Mouse (Mus musculus) MEL (cell line): ENCODE results near the gene Cct2. TPM values are rescaled to one million over a fixed set of nuclear protein-coding genes. Genes with fewer than 3 reads are reported as not detected.

Experiments used
- DNase-seq: peaks from one replicate; pipeline ENCODE4 v3.0.0; 2011; ENCODE audit warnings: low read depth, low spot score
- H3K27ac ChIP-seq: 2 replicates; pipeline ENCODE4 v1.5.1; 2012; ENCODE audit warnings: low read depth, mild to moderate bottlenecking, control low read depth, low read length, moderate library complexity; ENCODE audit not compliant: control insufficient read depth
- H3K27me3 ChIP-seq, 2 experiments: fragments of 150-350 bp in 1 of 2; sonication (generic) in 1 of 2; 2 replicates each; pipeline ENCODE4 v1.6.1; 2012; ENCODE audit warnings: low read length in 2 of 2, mild to moderate bottlenecking in 2 of 2, improper control_type of control experiment in 1 of 2, moderate library complexity in 1 of 2; ENCODE audit not compliant: insufficient read depth in 2 of 2, control insufficient read depth in 1 of 2
- H3K36me3 ChIP-seq, 2 experiments: 2 replicates each; pipeline ENCODE4 v1.6.1; 2012 to 2014; ENCODE audit warnings: low read length in 2 of 2, improper control_type of control experiment in 1 of 2, inconsistent platforms in 1 of 2, mild to moderate bottlenecking in 1 of 2; ENCODE audit not compliant: insufficient read depth in 2 of 2, control insufficient read depth in 1 of 2
- H3K4me1 ChIP-seq, 2 experiments: fragments of 150-350 bp in 1 of 2; sonication (generic) in 1 of 2; 2 replicates each; pipeline ENCODE4 v1.6.1; 2012; ENCODE audit warnings: low read length in 2 of 2, improper control_type of control experiment in 1 of 2, mild to moderate bottlenecking in 1 of 2; ENCODE audit not compliant: insufficient read depth in 2 of 2, control insufficient read depth in 1 of 2
- H3K4me3 ChIP-seq, 2 experiments: fragments of 150-350 bp in 1 of 2; sonication (generic) in 1 of 2; 2 replicates each; pipeline ENCODE4 v1.5.1; 2012; ENCODE audit warnings: low read depth in 2 of 2, low read length in 2 of 2, mild to moderate bottlenecking in 2 of 2, moderate library complexity in 2 of 2, control low read depth in 1 of 2, improper control_type of control experiment in 1 of 2; ENCODE audit not compliant: control insufficient read depth in 1 of 2, insufficient read depth in 1 of 2
- H3K79me2 ChIP-seq: 2 replicates; pipeline ENCODE4 v1.6.1; 2012; ENCODE audit warnings: mild to moderate bottlenecking, low read length, moderate library complexity; ENCODE audit not compliant: control insufficient read depth, poor library complexity, insufficient read depth
- H3K9ac ChIP-seq: 2 replicates; pipeline ENCODE4 v1.6.1; 2012; ENCODE audit warnings: low read depth, mild to moderate bottlenecking, control low read depth, low read length, moderate library complexity; ENCODE audit not compliant: control insufficient read depth, poor library complexity, severe bottlenecking
- H3K9me3 ChIP-seq: fragments of 150-350 bp; sonication (generic); replicated peaks from 2 replicates; pipeline ENCODE4 v1.6.1; 2012; ENCODE audit warnings: mild to moderate bottlenecking, low read length, improper control_type of control experiment, moderate library complexity; ENCODE audit not compliant: insufficient read depth
- BHLHE40 ChIP-seq: IDR thresholded peaks from 2 replicates; pipeline ENCODE4 v1.6.1; 2012; ENCODE audit warnings: low read depth, mild to moderate bottlenecking, inconsistent platforms, low read length, improper control_type of control experiment, borderline replicate concordance
- ELF1 ChIP-seq: IDR thresholded peaks from 2 replicates; pipeline ENCODE4 v1.6.1; 2014; ENCODE audit warnings: low read depth, mild to moderate bottlenecking, inconsistent platforms, low read length, improper control_type of control experiment, moderate library complexity
- EP300 ChIP-seq, 2 experiments: IDR thresholded peaks; 2 replicates each; pipeline ENCODE4 v1.6.1; 2011; ENCODE audit warnings: improper control_type of control experiment in 2 of 2, low read length in 2 of 2, low read depth in 1 of 2, mild to moderate bottlenecking in 1 of 2
- ETS1 ChIP-seq: IDR thresholded peaks from 2 replicates; pipeline ENCODE4 v1.6.1; 2012; ENCODE audit warnings: low read depth, mild to moderate bottlenecking, inconsistent platforms, low read length, improper control_type of control experiment, moderate library complexity
- GATA1 ChIP-seq: IDR thresholded peaks from 2 replicates; pipeline ENCODE4 v1.6.1; 2011; ENCODE audit warnings: low read depth, low read length, improper control_type of control experiment
- JUND ChIP-seq: IDR thresholded peaks from 2 replicates; pipeline ENCODE4 v1.6.1; 2011; ENCODE audit warnings: low read depth, mild to moderate bottlenecking, improper control_type of control experiment, low read length
- KAT2A ChIP-seq: conservative IDR thresholded peaks from 2 replicates; pipeline ENCODE4 v1.6.1; 2012; ENCODE audit warnings: low read depth, low read length, improper control_type of control experiment, inconsistent platforms
- RCOR1 ChIP-seq: IDR thresholded peaks from 2 replicates; pipeline ENCODE4 v1.6.1; 2012; ENCODE audit warnings: low read depth, mild to moderate bottlenecking, inconsistent platforms, low read length, improper control_type of control experiment
- TAL1 ChIP-seq: IDR thresholded peaks from 2 replicates; pipeline ENCODE4 v1.6.1; 2012; ENCODE audit warnings: mild to moderate bottlenecking, inconsistent platforms, low read length, moderate library complexity, mixed read lengths
- TBP ChIP-seq: IDR thresholded peaks from 2 replicates; pipeline ENCODE4 v1.8.0; 2011; ENCODE audit warnings: low read depth, low read length, improper control_type of control experiment
- TCF12 ChIP-seq: IDR thresholded peaks from 2 replicates; pipeline ENCODE4 v1.6.1; 2014; ENCODE audit warnings: low read depth, mild to moderate bottlenecking, inconsistent platforms, low read length, improper control_type of control experiment, moderate library complexity
- UBTF ChIP-seq: IDR thresholded peaks from 2 replicates; pipeline ENCODE4 v1.6.1; 2012; ENCODE audit warnings: low read depth, mild to moderate bottlenecking, inconsistent platforms, low read length, improper control_type of control experiment, moderate library complexity, borderline replicate concordance; ENCODE audit not compliant: insufficient read depth
- ZC3H11A ChIP-seq: IDR thresholded peaks from 2 replicates; pipeline ENCODE4 v1.6.1; 2012; ENCODE audit warnings: low read depth, mild to moderate bottlenecking, inconsistent platforms, low read length, improper control_type of control experiment
- polyA plus RNA-seq, 2 experiments: library from polyadenylated mRNA; stranded (reverse) in 1 of 2; unstranded in 1 of 2; fragments of >175 nt in 1 of 2; fragments of >200 nt in 1 of 2; gene quantifications; 2 replicates each; pipeline versions ENCODE4 v1.2.1 to v1.2.4; 2012; ENCODE audit warnings: low replicate concordance in 2 of 2, low read depth in 1 of 2; ENCODE audit not compliant: insufficient read length in 2 of 2, insufficient read depth in 1 of 2, missing spikeins in 1 of 2
- total RNA-seq: library from RNA; depleted of rRNA; stranded (reverse); fragments of 300-350 nt; gene quantifications from 2 replicates; pipeline ENCODE4 v1.2.3, GENCODE M21; 2012

Cct2 gene
- total and polyA plus RNA-seq, 3 experiments = 543 to 879 TPM; not detected in 1

GRCm38 (mm10) chr10:117097116-117097698, 33.6 kb upstream of the Cct2 start:
- peaks cover 3% of the 10 kb centered on the region; the same call in 1 of the 2 replicates for H3K79me2 ChIP-seq

GRCm38 (mm10) chr10:117096096-117096495, 32.5 kb upstream of the Cct2 start:
- H3K4me3 ChIP-seq = no peak overlapping the region
- no peaks in the 10 kb centered on the region for H3K9me3 ChIP-seq
- no peaks in the 10 kb centered on the region for H3K27me3 ChIP-seq
- no peak overlapping the region for H3K27ac ChIP-seq
- DNase-seq = no peak
- H3K36me3 ChIP-seq = peaks cover 0 to 5% of the 10 kb centered on the region in 2 experiments; a peak in 2 of 4 replicates
- peaks cover 3% of the 10 kb centered on the region; the same call in 1 of the 2 replicates for H3K79me2 ChIP-seq
- no peak overlapping the region for H3K9ac ChIP-seq
- peaks cover 4% of the 10 kb centered on the region in 2 experiments for H3K4me1 ChIP-seq
- TF ChIP-seq KAT2A (no peak), TAL1 (no peak), JUND (no peak), ETS1 (no peak), BHLHE40 (no peak), GATA1 (no peak), TBP (no peak)

More at GRCm38 (mm10) chr10:117097116-117097698, 33.6 kb upstream of the Cct2 start:
- H3K9me3 ChIP-seq = no peaks in the 10 kb centered on the region
- H3K4me3 ChIP-seq = no peak overlapping the region
- H3K4me1 ChIP-seq = peaks cover 4% of the 10 kb centered on the region in 2 experiments
- peaks cover 0 to 5% of the 10 kb centered on the region in 2 experiments; a peak in 2 of 4 replicates for H3K36me3 ChIP-seq
- H3K27ac ChIP-seq = no peak overlapping the region
- no peak overlapping the region for H3K9ac ChIP-seq
- no peaks in the 10 kb centered on the region for H3K27me3 ChIP-seq
- no peak for TF ChIP-seq UBTF
- peak; percentile 78 for TF ChIP-seq GATA1
- TF ChIP-seq EP300 (IDR thresholded peaks at IDR 0.05; ENCODE audit: low read depth in 1 of 2, low read length in 2 of 2) = peak; percentile 81 to 87
- TF ChIP-seq ZC3H11A = no peak
- peak; percentile 97 for TF ChIP-seq TAL1
- TF ChIP-seq TCF12 = peak; percentile 83
- no peak for TF ChIP-seq ELF1
- TF ChIP-seq RCOR1 = 0 out of 2 replicates have a peak, but pooled peaks have one; percentile 11
- TF ChIP-seq, all 39 proteins: peak for 5
- peak; percentile 78 for DNase-seq
